Mouse (Mus musculus): ENCODE results near the gene Fxyd3. TPM values are rescaled to one million over a fixed set of nuclear protein-coding genes. Genes with fewer than 3 reads are reported as not detected.
A peak's percentile ranks its signal among the peaks of the same experiment; 100 is the strongest.

Fxyd3 gene
- total and polyA plus RNA-seq, 3 experiments = not detected

DNA sequence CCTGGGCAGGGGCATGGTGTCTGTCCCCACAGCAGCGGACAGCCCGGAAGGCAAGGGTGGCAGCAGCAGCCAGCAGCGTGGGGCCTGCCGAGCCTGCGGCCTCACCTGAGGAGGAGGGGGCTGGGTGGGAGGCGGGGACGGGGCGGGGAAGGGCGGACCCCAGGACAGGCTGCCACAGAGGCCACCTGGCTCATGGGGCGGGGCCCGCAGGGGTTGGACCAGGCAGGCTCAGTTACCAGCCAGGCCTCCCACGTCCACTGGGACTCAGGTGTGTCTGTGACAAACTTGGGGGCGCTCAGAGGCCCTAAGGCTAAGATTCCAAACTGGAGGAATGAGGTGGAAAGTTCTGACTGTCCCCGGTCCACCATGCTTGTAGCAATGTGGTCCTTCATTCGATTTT, 38.7 kb upstream of the Fxyd3 start, which contains the start of gene Hpn:
Hpn (minus strand) TSS at position 109 of the 400 bp plus-strand sequence.
- Histone ChIP-seq H3K9me3 (replicated peaks; ENCODE audit: insufficient read depth, low read length) (no peaks in the 10 kb centered on the region), H3K4me1 (ENCODE audit: control insufficient read depth in 1 of 2, insufficient read depth in 2 of 2, low read length in 2 of 2) (peaks cover 4 to 17% of the 10 kb centered on the region in 2 experiments), H3K27ac (ENCODE audit: control insufficient read depth, low read depth, low read length) (no peak within 1 kb of the TSS), H3K79me2 (ENCODE audit: control insufficient read depth, insufficient read depth, low read length, poor library complexity) (no peaks in the 10 kb centered on the region), H3K36me3 (ENCODE audit: control insufficient read depth in 1 of 2, insufficient read depth in 2 of 2, low read length in 2 of 2) (peaks cover 0 to 8% of the 10 kb centered on the region in 2 experiments; a peak in 2 of 4 replicates), H3K9ac (ENCODE audit: control insufficient read depth, low read depth, low read length, poor library complexity, severe bottlenecking) (no peak within 1 kb of the TSS), H3K4me3 (ENCODE audit: control insufficient read depth in 1 of 2, insufficient read depth in 1 of 2, low read depth in 2 of 2, low read length in 2 of 2) (no peak within 1 kb of the TSS), H3K27me3 (ENCODE audit: control insufficient read depth in 1 of 2, insufficient read depth in 2 of 2, low read length in 2 of 2) (no peaks in the 10 kb centered on the region)
- TF ChIP-seq ZKSCAN1 (IDR thresholded peaks at IDR 0.05; ENCODE audit: low read depth, low read length) (no peak), ZC3H11A (IDR thresholded peaks at IDR 0.05; ENCODE audit: low read depth, low read length) (no peak), EP300 (IDR thresholded peaks at IDR 0.05; ENCODE audit: low read depth in 1 of 2, low read length in 2 of 2) (no peak), NELFE (IDR thresholded peaks at IDR 0.05; ENCODE audit: low read depth, low read length) (no peak), TAL1 (IDR thresholded peaks at IDR 0.05; ENCODE audit: low read length) (no peak), E2F4 (IDR thresholded peaks at IDR 0.05; ENCODE audit: borderline replicate concordance, low read depth, low read length) (no peak), POLR2A (IDR thresholded peaks at IDR 0.05; ENCODE audit: control insufficient read depth in 1 of 2, insufficient read depth in 1 of 2, low read depth in 1 of 2, low read length in 2 of 2, poor library complexity in 1 of 2) (no peak), BHLHE40 (IDR thresholded peaks at IDR 0.05; ENCODE audit: borderline replicate concordance, low read depth, low read length) (no peak), NRF1 (IDR thresholded peaks at IDR 0.05; ENCODE audit: insufficient read depth, low read depth, low read length, poor library complexity, severe bottlenecking) (no peak), SMC3 (IDR thresholded peaks at IDR 0.05; ENCODE audit: low read depth, low read length) (no peak), USF1 (IDR thresholded peaks at IDR 0.05; ENCODE audit: low read depth, low read length) (no peak), MXI1 (IDR thresholded peaks at IDR 0.05; ENCODE audit: low read depth, low read length) (no peak), GABPA (IDR thresholded peaks at IDR 0.05; ENCODE audit: low read depth, low read length) (no peak), USF2 (IDR thresholded peaks at IDR 0.05; ENCODE audit: borderline replicate concordance in 1 of 2, insufficient read depth in 1 of 2, low read depth in 1 of 2, low read length in 2 of 2) (no peak), SIN3A (IDR thresholded peaks at IDR 0.05; ENCODE audit: low read length) (no peak), KAT2A (conservative IDR thresholded peaks at IDR 0.05; ENCODE audit: low read depth, low read length) (no peak), ZNF384 (IDR thresholded peaks at IDR 0.05; ENCODE audit: low read depth, low read length) (no peak), HCFC1 (IDR thresholded peaks at IDR 0.05; ENCODE audit: low read depth, low read length) (no peak), RCOR1 (IDR thresholded peaks at IDR 0.05; ENCODE audit: low read depth, low read length) (no peak), ETS1 (IDR thresholded peaks at IDR 0.05; ENCODE audit: low read depth, low read length) (no peak)
- no peak for DNase-seq (ENCODE audit: low read depth, low spot score)

GRCm38 (mm10) chr7:31114646-31115045, 38.1 kb upstream of the Fxyd3 start:
- Histone ChIP-seq H3K4me3 (ENCODE audit: control insufficient read depth in 1 of 2, insufficient read depth in 1 of 2, low read depth in 2 of 2, low read length in 2 of 2) (no peak overlapping the region), H3K27me3 (ENCODE audit: control insufficient read depth in 1 of 2, insufficient read depth in 2 of 2, low read length in 2 of 2) (no peaks in the 10 kb centered on the region), H3K27ac (ENCODE audit: control insufficient read depth, low read depth, low read length) (no peak overlapping the region), H3K9ac (ENCODE audit: control insufficient read depth, low read depth, low read length, poor library complexity, severe bottlenecking) (no peak overlapping the region), H3K79me2 (ENCODE audit: control insufficient read depth, insufficient read depth, low read length, poor library complexity) (no peaks in the 10 kb centered on the region), H3K36me3 (ENCODE audit: control insufficient read depth in 1 of 2, insufficient read depth in 2 of 2, low read length in 2 of 2) (peaks cover 0 to 8% of the 10 kb centered on the region in 2 experiments; a peak in 2 of 4 replicates), H3K4me1 (ENCODE audit: control insufficient read depth in 1 of 2, insufficient read depth in 2 of 2, low read length in 2 of 2) (peaks cover 4 to 21% of the 10 kb centered on the region in 2 experiments), H3K9me3 (replicated peaks; ENCODE audit: insufficient read depth, low read length) (no peaks in the 10 kb centered on the region)
- TF ChIP-seq CTCF (IDR thresholded peaks at IDR 0.05 in 2 of 3, conservative IDR thresholded peaks at IDR 0.05 in 1 of 3; ENCODE audit: control insufficient read depth in 1 of 3, insufficient read depth in 1 of 3, low read depth in 2 of 3, low read length in 3 of 3, poor library complexity in 1 of 3, severe bottlenecking in 1 of 3) = 0 out of 6 replicates have a peak, but pooled peaks of 1 of the 3 experiments have one; percentile 6
- no peak for TF ChIP-seq USF2 (IDR thresholded peaks at IDR 0.05; ENCODE audit: borderline replicate concordance in 1 of 2, insufficient read depth in 1 of 2, low read depth in 1 of 2, low read length in 2 of 2)
- no peak for TF ChIP-seq TBP (IDR thresholded peaks at IDR 0.05; ENCODE audit: low read depth, low read length)
- no peak for DNase-seq (ENCODE audit: low read depth, low spot score)

Data from MEL (cell line).